Mouse (Mus musculus): ENCODE data around the gene Gm5142.

The Gm5142 gene

GRCm38 (mm10) chr14:59178649-59179048 lies at the start of gene Gm5142:
TSS of gene Gm5142 (minus strand) at chr14:59178749.
- DNase-seq (ENCODE audit: low spot score in 2 of 2): no peak

- no peak for DNase-seq (ENCODE audit: low spot score in 2 of 2)
Measured at GRCm38 (mm10) chr14:59226240-59226639, 47.7 kb upstream of the Gm5142 start.

- DNase-seq (ENCODE audit: low spot score in 2 of 2): no peak
Measured at GRCm38 (mm10) chr14:59219241-59219640, 40.7 kb upstream of the Gm5142 start.

GRCm38 (mm10) chr14:59209816-59210215 lies 31.3 kb upstream of the Gm5142 start:
- no peak for DNase-seq (ENCODE audit: low spot score in 2 of 2)

- DNase-seq (ENCODE audit: low spot score in 2 of 2): no peak
Measured at GRCm38 (mm10) chr14:59209003-59209402, 30.5 kb upstream of the Gm5142 start.

- DNase-seq (ENCODE audit: low spot score in 2 of 2): no peak
Measured at GRCm38 (mm10) chr14:59205976-59206583, 27.5 kb upstream of the Gm5142 start.

- DNase-seq (ENCODE audit: low spot score in 2 of 2): no peak
Measured at GRCm38 (mm10) chr14:59205461-59205860, 26.9 kb upstream of the Gm5142 start.

GRCm38 (mm10) chr14:59201604-59202215 lies 23.2 kb upstream of the Gm5142 start:
- DNase-seq (ENCODE audit: low spot score in 2 of 2): no peak

GRCm38 (mm10) chr14:59200711-59201603 lies 22.4 kb upstream of the Gm5142 start, which contains the start of gene Rcbtb1:
TSS of gene Rcbtb1 (plus strand) at chr14:59201209.
- DNase-seq (ENCODE audit: low spot score in 2 of 2): peak; percentile 83 to 91

- no peak for DNase-seq (ENCODE audit: low spot score in 2 of 2)
Measured at GRCm38 (mm10) chr14:59186121-59186520, 7.6 kb upstream of the Gm5142 start.

- DNase-seq (ENCODE audit: low spot score in 2 of 2): no peak
Measured at GRCm38 (mm10) chr14:59185514-59185913, 7.0 kb upstream of the Gm5142 start.

GRCm38 (mm10) chr14:59182732-59183131 lies 4.2 kb upstream of the Gm5142 start:
- DNase-seq (ENCODE audit: low spot score in 2 of 2): no peak

GRCm38 (mm10) chr14:59157016-59157698 lies 21.4 kb downstream of the Gm5142 start:
- DNase-seq (ENCODE audit: low spot score in 2 of 2): no peak

GRCm38 (mm10) chr14:59155589-59155988 lies 23.0 kb downstream of the Gm5142 start:
- no peak for DNase-seq (ENCODE audit: low spot score in 2 of 2)

GRCm38 (mm10) chr14:59142793-59143192 lies 35.8 kb downstream of the Gm5142 start, which contains the start of gene 1700129C05Rik:
TSS of gene 1700129C05Rik (minus strand) at chr14:59142893.
- DNase-seq (ENCODE audit: low spot score in 2 of 2): no peak

GRCm38 (mm10) chr14:59114281-59114680 lies 64.3 kb downstream of the Gm5142 start:
- no peak for DNase-seq (ENCODE audit: low spot score in 2 of 2)

Measured in urinary bladder, adult 18-20 months (tissue).